Mouse (Mus musculus) frontal cortex, postnatal 14 days (tissue): ENCODE data around the gene Gm11027.
A peak's percentile ranks its signal among the peaks of the same experiment; 100 is the strongest.

Experiments
- DNase-seq, 2 experiments: peaks; one replicate each; pipeline ENCODE4 v3.0.0; 2022; ENCODE audit warnings: low spot score in 2 of 2

The Gm11027 gene

DNA sequence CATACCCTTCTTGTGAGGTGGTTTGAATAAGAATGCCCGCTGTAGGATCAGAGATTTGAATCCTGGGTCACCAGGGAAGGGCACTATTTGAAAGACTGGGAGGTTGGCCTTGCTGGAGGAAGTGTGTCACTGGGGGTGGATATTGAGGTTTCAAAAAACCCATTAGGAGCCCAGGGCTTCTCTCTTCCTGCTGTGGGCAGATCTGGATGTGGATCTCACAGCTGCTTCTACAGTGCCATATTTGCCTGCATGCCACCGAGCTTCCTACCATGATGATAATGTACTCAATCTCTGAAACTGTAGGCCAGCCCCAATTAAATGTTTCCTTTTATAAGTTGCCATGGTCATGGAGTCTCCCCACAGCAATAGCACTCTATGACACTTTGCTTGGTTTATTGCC, 4.0 kb downstream of the Gm11027 start:
- no peak for DNase-seq

DNA sequence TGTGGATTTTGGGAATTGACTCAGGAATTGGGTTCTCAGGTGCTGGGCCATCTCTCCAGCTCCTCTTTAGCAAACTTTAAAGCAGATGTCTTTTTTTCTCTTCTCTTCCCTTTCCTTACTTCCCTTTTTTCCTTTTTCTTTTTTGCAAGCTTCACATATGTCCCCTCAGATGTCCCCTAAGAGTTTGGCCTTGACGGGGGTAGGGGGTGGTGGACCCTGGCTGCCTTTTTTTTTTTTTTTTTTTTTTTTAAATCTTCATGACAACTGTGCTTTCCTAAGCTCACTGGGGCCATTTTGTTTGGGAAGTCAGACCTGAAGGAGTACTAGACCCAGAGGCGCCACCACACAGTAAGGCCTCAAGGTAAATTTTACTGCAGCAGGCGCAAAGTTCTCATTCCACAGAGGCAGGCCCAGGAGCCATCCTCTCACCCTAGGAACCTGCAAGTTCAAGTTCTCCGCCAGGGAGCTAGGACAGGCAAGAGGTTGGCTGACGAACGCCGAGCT, 5.0 kb downstream of the Gm11027 start:
- no peak for DNase-seq

DNA sequence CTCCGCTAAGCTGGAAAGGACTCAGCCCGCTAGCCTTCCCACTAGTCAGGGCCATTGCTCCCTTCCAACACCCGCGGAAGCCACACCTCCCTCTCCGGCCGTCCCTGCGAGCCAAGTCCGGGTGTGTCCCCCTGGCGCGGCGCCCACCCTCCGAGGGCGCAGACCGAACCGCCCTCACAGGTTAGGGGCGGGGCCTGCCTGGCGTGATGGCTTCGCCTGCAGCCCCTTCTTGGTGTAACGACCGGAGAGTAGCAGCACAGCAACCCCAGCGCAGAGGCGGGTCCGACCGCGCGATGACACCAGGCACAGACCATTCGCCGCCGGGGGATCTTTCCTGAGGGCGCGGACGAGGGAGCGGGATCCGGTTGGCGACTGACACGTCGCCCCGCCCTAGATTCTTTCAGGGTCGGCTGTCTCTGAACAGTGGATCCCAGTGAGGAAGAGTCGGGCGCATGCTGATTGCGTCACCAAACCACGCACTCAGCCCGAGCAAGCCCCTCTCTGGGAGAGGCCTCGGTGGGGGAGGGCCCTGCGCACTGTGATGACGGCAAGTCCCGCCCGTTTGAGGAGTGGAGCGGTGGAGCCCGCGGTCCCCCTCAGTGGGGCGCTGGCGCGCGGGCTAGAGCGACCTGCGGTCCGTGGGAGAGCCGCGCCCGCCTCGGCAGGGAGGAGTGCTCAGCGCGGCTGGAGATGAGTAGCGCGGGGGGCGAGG, 5.6 kb downstream of the Gm11027 start, which contains the start of gene Esyt2:
Esyt2 (plus strand) TSS at position 544 of the 712 bp plus-strand sequence.
- DNase-seq: peak; percentile 99 to 100

DNA sequence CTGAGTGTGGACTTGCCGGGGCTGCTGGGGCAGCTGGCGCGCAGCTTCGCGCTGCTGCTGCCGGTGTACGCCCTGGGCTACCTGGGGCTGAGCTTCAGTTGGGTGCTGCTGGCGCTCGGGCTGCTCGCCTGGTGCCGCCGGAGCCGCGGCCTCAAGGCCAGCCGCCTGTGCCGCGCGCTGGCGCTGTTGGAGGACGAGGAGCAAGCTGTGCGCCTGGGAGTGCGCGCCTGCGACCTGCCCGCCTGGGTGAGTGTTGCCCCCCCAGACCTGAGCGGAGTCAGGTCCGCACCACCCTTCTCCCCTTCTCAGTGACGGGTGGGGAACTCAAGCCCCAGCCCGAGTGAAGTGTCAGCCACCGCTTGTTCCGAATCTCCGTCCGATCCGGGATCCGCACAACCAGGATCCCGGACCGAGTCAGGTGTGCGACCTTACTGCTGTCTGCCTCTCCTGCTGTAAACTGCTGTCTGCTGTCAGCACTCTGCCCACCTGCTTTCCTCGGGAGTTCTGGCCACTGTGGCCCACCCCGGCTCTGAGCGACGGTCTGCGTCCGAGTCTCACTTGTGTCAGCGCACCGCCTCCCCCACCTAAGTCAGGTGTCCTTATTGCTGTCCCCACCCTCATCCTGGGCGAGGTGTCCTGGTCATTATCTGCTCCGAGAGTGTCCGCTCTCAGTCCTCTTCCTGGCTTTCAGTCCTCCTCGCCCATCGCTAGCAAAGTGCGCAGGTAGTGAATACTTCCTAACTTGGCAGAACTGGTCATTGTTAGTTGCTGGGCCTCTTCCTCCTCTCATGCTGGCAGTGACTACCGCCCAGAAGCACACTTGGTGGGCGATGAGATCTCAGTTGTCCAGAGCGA, 6.5 kb downstream of the Gm11027 start:
- peak; percentile 11 to 16 for DNase-seq

DNA sequence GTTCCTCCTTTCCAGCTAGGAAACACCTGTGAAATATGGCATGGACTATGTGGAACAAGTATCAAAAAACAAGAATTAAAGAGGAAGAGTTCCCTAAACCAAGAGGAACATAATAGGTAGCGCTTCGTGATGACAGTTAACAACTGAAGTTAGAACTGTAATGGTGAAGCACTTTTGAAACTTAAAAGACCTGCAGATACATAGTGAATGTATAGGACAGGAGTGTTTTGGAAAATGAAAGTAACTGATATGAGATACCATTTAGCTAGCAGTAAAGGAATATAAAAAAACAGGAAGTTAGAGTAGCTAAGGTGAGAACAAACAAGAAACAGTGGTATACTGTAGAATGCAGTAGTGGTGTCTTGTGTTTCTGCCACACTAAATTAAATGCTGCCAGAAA, 7.7 kb downstream of the Gm11027 start:
- no peak for DNase-seq

DNA sequence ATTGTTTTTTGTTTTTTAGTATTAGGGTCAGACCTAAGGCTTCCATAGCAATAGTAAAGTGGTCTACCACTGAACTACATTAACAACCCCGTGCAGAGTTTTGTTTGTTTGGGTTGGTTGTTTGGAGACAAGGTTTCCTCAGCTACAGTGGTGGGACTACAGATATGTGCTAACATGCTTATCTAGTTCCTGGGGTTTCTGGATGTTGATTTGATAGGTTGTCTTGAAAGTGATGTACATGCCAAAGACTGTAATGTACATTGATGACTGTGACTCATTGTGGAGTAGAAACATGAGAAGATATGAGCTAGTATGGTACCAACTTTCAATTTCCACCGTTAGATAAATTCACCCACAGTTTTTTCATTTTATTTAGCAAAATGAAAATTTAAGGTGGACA, 8.3 kb downstream of the Gm11027 start:
- no peak for DNase-seq

DNA sequence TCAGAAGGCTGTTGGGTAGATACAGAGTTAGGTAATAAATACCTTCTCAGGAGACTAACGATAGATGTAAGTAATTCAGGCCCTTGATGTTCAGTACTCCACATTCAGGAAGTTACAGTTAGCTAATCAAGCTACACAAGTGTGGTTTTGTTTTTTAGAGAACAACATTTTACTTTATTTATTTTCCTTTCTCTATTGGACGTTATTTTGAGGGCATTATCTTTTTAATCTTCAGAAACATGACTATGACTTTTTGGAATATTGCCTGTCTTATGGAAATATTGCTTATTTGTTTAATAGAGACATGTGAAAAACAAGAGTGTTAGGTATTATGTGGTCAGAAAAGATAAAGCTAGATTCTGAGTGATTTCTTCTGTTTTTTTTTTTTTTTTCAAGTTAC, 18.0 kb downstream of the Gm11027 start:
- no peak for DNase-seq

DNA sequence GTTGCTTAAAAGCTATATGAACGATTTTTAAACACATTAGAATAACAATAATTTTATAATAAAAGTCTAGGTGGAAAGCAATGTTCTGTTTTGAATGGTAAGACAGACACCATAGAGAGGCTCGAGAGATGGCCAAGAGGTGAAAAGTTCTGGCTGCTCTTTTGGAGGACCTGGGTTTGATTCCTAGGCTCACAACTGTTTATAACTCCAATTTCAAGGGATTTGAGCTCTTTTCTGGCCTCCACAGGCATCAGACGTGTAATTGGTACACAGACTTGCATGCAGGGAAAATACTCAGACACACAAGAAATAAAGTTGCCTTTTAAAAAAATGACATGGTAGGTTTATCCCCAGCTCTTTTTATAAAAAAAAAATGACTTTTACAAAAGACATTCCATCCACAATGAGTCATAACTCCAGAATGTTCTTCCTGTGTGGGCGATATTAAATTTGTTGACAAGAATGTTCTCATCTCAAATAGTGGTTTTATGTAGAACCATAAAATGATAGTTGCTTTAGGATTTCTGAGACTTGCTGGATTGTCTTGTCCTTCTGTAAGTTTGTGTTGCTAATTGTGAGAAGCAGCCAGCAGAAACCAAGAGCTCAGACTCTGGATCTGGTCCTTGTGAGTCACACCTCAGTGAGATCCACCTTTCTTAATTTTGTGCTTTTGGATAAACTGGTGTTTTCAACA, 18.6 kb downstream of the Gm11027 start:
- no peak for DNase-seq

DNA sequence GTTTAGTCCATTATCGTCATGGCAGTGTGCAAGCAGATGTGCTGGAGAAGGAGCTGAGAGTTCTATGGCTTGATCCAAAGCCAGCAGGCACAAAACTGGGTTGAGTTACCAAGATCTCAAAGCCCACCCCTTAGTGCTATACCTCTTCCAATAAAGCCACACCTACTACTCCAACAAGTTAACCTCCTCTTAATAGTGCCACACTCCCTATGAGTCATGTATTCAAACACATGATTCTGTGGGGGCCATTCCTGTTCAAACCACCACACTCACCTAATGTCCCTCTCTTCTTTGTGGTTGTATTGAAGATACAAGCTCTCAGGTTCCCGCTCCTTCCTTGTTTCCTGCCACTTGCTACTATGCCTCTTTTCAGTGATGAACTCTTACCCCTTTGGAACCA, 24.7 kb downstream of the Gm11027 start:
- DNase-seq: no peak

DNA sequence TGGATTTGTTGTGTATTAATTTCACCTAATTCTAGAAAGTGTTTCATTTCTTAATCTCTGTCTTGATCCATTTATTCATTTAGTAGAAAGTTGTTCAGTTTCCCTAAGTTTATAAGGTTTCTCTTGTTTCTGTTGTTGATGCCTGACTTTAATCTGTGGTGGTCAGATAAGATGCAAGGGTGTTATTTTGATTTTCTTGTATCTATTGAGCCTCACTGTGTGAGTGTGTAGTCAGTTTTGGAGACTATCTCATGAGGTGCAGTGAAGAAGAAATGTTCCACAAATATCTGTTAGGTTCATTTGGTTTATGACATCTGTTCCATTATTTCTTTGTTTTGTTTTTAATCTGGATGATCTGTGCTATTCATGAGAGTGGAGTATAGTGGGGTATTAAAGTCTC, 27.0 kb downstream of the Gm11027 start:
- DNase-seq: no peak

DNA sequence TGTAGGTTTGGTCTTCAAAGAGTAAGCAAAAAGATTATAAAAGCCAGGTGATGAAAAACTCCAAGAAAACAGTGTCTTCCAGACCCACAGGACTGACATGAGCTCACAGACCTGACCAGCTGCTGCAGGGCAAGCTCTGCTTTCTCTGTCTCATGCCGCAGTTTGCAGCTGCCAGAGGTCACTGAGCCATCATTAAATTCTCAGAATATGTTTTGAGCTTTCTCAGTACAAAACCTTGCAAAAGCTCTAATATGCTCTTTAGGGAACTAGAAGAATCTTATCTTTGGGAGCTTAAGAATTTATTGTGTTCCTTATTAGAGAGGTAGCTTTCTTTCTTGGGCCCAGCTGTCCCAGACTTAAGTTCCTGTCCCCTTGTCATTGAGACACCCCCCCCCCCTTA, 30.9 kb downstream of the Gm11027 start:
- no peak for DNase-seq

DNA sequence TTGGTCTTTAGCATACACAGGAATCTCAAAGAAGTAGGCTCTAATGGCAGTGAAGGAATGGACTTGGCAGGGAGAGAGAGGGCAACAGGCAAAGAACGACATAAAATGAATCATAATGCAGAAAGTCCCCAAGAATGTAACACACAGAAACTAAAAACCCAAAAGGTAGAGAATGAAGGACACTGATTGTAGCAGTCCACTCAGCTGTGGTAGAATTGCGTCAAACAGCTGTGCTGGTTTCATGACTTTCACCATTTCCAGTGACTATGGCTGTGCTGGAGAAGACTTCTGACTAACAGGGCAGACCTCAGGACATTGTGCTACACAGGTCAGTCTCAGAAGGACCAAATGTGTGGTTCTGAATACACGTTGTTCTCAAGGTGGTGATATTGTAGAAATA, 32.7 kb downstream of the Gm11027 start:
- DNase-seq: no peak

DNA sequence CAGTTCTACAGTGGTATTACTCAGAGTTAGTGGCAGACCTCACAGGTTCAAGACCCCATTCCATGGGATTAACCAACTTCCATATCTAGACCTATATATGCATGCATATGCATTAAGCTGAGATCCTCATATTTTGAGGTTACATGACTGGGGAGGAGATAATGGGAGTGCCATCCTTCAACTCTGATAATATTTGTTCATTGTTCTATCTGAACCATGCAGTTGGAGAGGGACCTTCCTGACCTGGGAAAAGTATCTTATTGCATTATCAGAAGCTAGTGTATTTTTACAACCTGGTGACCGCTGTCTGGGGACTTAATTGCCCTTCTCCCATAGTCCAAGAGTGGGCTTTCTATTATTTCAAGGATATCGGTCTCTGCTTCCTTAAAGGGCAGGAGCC, 33.4 kb downstream of the Gm11027 start:
- DNase-seq: no peak

DNA sequence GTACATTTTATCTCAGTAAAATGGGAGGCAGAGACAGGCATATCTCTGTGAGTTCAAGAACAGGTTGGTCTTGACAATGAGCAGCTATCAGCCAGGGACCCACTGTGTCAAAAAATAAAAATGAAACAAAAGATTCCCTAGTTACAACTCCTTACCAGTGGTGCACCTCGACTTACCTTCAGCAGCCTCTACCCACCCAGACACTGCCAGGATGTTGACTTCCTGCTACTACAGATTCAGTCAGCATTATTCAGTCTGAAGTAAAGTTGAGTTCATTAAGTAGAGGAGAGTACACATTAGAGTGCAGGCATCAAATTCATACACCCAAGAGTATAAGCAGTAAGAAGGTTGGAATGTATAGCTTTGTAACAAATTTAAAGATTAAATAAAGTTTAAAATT, 38.6 kb downstream of the Gm11027 start:
- DNase-seq: no peak

DNA sequence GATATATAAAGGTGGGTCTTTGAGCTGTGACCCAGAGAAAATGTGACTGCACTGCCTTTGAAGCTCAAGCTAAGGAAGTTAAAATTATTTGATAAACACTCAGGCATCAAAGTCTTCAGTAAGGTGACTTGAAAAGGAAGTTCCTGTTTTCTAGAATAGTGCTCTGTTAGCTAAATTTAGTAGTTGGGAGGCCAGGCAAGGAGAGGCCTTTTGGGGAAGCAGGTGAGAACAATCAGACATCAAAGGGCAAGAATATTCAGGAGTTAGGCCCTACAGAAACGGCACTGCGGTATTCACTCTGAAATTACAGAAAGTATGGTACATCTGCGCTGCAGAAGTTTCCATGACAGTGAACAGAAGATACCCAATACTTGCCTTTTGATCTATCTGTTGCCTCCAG, 40.3 kb downstream of the Gm11027 start:
- no peak for DNase-seq

DNA sequence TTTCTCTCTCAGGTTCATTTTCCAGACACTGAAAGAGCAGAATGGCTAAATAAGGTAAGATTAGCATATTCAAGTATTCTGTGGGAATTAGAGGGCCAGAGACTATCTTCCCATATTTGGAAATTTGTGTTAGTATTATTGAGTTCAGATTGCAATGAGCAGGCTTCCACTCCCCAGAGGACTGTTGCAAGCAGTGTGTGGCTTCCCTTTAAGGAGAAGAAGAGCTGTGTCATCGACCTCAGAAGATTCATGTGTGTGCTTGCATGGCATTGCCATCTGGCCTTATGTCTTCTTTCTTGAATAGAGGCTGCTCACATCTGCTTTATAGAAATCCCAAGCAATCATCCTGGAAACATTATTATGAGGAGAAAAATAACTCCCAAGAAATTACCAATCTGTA, 42.6 kb downstream of the Gm11027 start:
- no peak for DNase-seq
